Comparison of ENCODE assay signal across 8 mouse cellular contexts in genomic region chr19:45229378-45230135, GRCm38 (mm10). TPM values are rescaled to one million over a fixed set of nuclear protein-coding genes. Genes with fewer than 3 reads are reported as not detected.
DNase-seq lines count a peak whose midpoint lies in the region; ATAC-seq and TF ChIP-seq lines count a peak whose summit lies in the region.

No protein-coding gene starts in this region.

- TF ChIP-seq CTCF in E14TG2a.4 (conservative IDR thresholded peaks at IDR 0.05; ENCODE audit: low read length) = no peak

- H3K27me3 ChIP-seq in E14TG2a.4 (ENCODE audit: insufficient read depth, low read length) = peaks cover 96% of the 10 kb centered on the region
- peaks cover 72% of the 10 kb centered on the region for H3K27me3 ChIP-seq in heart, embryonic 16.5 days (ENCODE audit: control insufficient read depth, insufficient read depth, low read length)
- H3K27me3 ChIP-seq in liver, embryonic 15.5 days = peaks cover 100% of the 10 kb centered on the region

- H3K4me1 ChIP-seq in E14TG2a.4 (replicated peaks; ENCODE audit: low read depth, low read length) = peaks cover 39% of the 10 kb centered on the region
- peaks cover 14% of the 10 kb centered on the region for H3K4me1 ChIP-seq in heart, embryonic 16.5 days (ENCODE audit: control insufficient read depth, insufficient read depth, low read length)
- H3K4me1 ChIP-seq in liver, embryonic 15.5 days (replicated peaks) = peaks cover 21% of the 10 kb centered on the region

- no peak for ATAC-seq in heart, embryonic 16.5 days (replicated peaks; ENCODE audit: extremely low read depth, insufficient read depth, low FRiP score)
- ATAC-seq in liver, embryonic 15.5 days (ENCODE audit: insufficient read depth) = no peak
- no peak for ATAC-seq in inflammation-experienced regulatory T-cells, adult 6 months

- H3K9me3 ChIP-seq in E14TG2a.4 (ENCODE audit: low read length) = no peaks in the 10 kb centered on the region
- H3K9me3 ChIP-seq in heart, embryonic 16.5 days (replicated peaks; ENCODE audit: control insufficient read depth, low read length) = no peaks in the 10 kb centered on the region
- no peaks in the 10 kb centered on the region for H3K9me3 ChIP-seq in liver, embryonic 15.5 days (replicated peaks)

- H3K4me2 ChIP-seq in heart, embryonic 16.5 days (ENCODE audit: low read depth, low read length) = peak overlapping the region; percentile 62
- H3K4me2 ChIP-seq in liver, embryonic 15.5 days = peak overlapping the region; percentile 36

- peak; percentile 50 for DNase-seq in gastrocnemius, adult 18-20 months (ENCODE audit: low spot score)
- DNase-seq in gastrocnemius, postnatal 25 days = no peak
- no peak for DNase-seq in Muller cell, postnatal 12 days (ENCODE audit: inconsistent ontology term)
- no peak for DNase-seq in cerebellum, postnatal 14 days

- 0 out of 2 replicates have a peak overlapping the region, but pooled peaks have one; percentile 13 for H3K4me3 ChIP-seq in E14TG2a.4 (replicated peaks; ENCODE audit: low read length)
- peak overlapping the region; percentile 51 for H3K4me3 ChIP-seq in heart, embryonic 16.5 days (ENCODE audit: low read length)
- H3K4me3 ChIP-seq in liver, embryonic 15.5 days (replicated peaks) = peak overlapping the region; percentile 24

- H3K36me3 ChIP-seq in E14TG2a.4 (ENCODE audit: insufficient read depth, low read length) = no peaks in the 10 kb centered on the region
- no peaks in the 10 kb centered on the region for H3K36me3 ChIP-seq in heart, embryonic 16.5 days (ENCODE audit: control insufficient read depth, insufficient read depth)
- no peaks in the 10 kb centered on the region for H3K36me3 ChIP-seq in liver, embryonic 15.5 days (replicated peaks)

- H3K27ac ChIP-seq in heart, embryonic 16.5 days (ENCODE audit: low read length) = no peak overlapping the region
- H3K27ac ChIP-seq in liver, embryonic 15.5 days (replicated peaks) = no peak overlapping the region

- WGBS in heart, embryonic 16.5 days = 1% methylated on average over 33 of the region's 33 CpGs
- 1% methylated on average over 33 of the region's 33 CpGs for WGBS in liver, embryonic 15.5 days (ENCODE audit: insufficient replicate concordance)

- 0 out of 2 replicates have a peak overlapping the region, but pooled peaks have one; percentile 35 for H3K9ac ChIP-seq in heart, embryonic 16.5 days (ENCODE audit: low read length)
- no peak overlapping the region for H3K9ac ChIP-seq in liver, embryonic 15.5 days

RNA-seq across cellular contexts. Expression of gene Lbx1, which starts 6.1 kb away (rescaled TPM):
- 10 to 100 TPM; 62.4 to 63.1 TPM for total RNA-seq in gastrocnemius, adult 18-20 months (2021)
- 10 to 100 TPM; 34.0 to 41.1 TPM for total RNA-seq in gastrocnemius, postnatal 25 days (2021)
- not detected in 2 replicates for polyA plus RNA-seq in heart, embryonic 16.5 days (2015; fragmentation: Nextera tagmentation; extraction: Ambion mirVana)
- polyA plus RNA-seq in liver, embryonic 15.5 days (2015; fragmentation: Nextera tagmentation; extraction: Ambion mirVana) = not detected in 2 replicates
- polyA plus RNA-seq in inflammation-experienced regulatory T-cells, adult 6 months (2017; shearing (Covaris generic)) = not detected
